Mouse (Mus musculus) duodenum, adult 2 months (tissue): ENCODE results near the gene Hoxd1. TPM values are rescaled to one million over a fixed set of nuclear protein-coding genes. Genes with fewer than 3 reads are reported as not detected.

ENCODE experiments used
- polyA plus RNA-seq: library from polyadenylated mRNA; depleted of rRNA; stranded (reverse); fragments of >200 nt; gene quantifications from 2 replicates; pipeline ENCODE4 v1.2.3, GENCODE M21; 2012; ENCODE audit warnings: low replicate concordance; rRNA removed

The Hoxd1 gene
- polyA plus RNA-seq, result not detected in 2 replicates

GRCm38 (mm10) chr2:74762522-74763244, at the start of gene Hoxd1:
TSS of gene Hoxd1 (plus strand) at chr2:74762980.

DNA sequence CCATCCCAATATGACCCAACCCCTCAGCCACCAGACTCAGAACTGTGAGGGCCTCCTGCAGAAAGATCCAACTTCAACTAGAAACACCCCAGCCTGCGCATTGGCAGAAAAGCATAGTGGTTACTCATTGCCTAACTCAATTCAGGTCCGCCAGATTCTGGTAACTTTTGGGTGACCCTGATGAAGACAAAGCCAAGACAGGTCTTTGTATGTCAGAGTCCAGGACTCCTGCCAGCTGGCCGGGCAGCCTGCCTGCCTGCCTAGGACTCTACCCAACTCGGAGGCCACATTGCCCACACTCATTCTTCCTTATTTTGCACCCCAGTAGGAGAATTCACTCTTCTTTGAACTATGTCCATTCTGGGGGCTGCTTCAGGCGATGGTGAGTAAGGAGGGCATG, 36.2 kb upstream of the Hoxd1 start, which contains the start of gene Gm28230:
Gene Gm28230, plus strand, starts transcription at position 178 of the 400 bp plus-strand sequence.

Other genes with a start within 250 kb of the Hoxd1 start
- 2.2 and 3.4 TPM in 2 replicates for gene Lnpk, start 183.5 kb upstream of the Hoxd1 start, polyA plus RNA-seq
- gene Evx2, start 103.4 kb upstream of the Hoxd1 start, polyA plus RNA-seq, result not detected in 2 replicates
- not detected in 2 replicates for gene Hoxd13, start 94.7 kb upstream of the Hoxd1 start, polyA plus RNA-seq
- gene Hoxd12, start 88.0 kb upstream of the Hoxd1 start, polyA plus RNA-seq, result not detected in 2 replicates
- not detected in 2 replicates for gene Hoxd11, start 83.4 kb upstream of the Hoxd1 start, polyA plus RNA-seq
- gene Hoxd10, start 71.1 kb upstream of the Hoxd1 start, polyA plus RNA-seq, result not detected in 2 replicates
- gene Hoxd9, start 65.3 kb upstream of the Hoxd1 start, polyA plus RNA-seq, result 0.11 and 0.49 TPM in 2 replicates
- gene Hoxd8, start 58.4 kb upstream of the Hoxd1 start, polyA plus RNA-seq, result 0.49 and 3.7 TPM in 2 replicates
- 0.56 and 0.64 TPM in 2 replicates for gene Hoxd3, start 51.1 kb upstream of the Hoxd1 start, polyA plus RNA-seq
- 2.0 and 4.0 TPM in 2 replicates for gene Hoxd4, start 51.1 kb upstream of the Hoxd1 start, polyA plus RNA-seq
- 0.07 and 0.09 TPM in 2 replicates for gene Gm28230, start 36.3 kb upstream of the Hoxd1 start, polyA plus RNA-seq
- 76.8 and 113 TPM in 2 replicates for gene Mtx2, start 62.8 kb downstream of the Hoxd1 start, polyA plus RNA-seq